Mouse (Mus musculus): Measurements from ENCODE around the gene Pik3ip1.

DNA sequence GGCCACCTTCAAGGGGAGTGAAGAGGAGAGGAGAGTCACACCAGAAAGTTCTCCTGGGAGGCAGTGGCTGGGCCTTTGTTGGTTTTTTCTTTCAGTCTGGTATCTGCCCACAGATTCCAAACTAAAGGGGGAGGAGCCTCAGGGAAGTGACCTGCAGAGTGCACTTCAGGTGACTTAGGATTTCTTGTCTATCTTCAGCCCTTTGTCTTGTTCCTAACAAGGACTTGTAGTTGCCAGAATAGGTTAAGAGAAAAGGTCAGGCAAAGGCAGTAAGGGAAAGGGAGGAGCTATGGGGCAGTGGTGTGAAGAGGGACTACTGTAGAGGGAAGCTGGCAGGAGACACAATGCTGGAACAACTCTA, 17.6 kb downstream of the Pik3ip1 start:
- TF ChIP-seq POLR2A (IDR thresholded peaks at IDR 0.05; ENCODE audit: borderline replicate concordance, insufficient read depth, low read length) (no peak), CTCF (IDR thresholded peaks at IDR 0.05; ENCODE audit: borderline replicate concordance, insufficient read depth, low read depth, low read length) (no peak)
